Mouse (Mus musculus): ENCODE data around the gene Msi2. TPM values are rescaled to one million over a fixed set of nuclear protein-coding genes. Genes with fewer than 3 reads are reported as not detected.
A peak's percentile ranks its signal among the peaks of the same experiment; 100 is the strongest.

Msi2 gene
- polyA plus RNA-seq, 1 experiment from 2014 or later, result 10.0 TPM

- 32% methylated on average over 5 of the region's 5 CpGs for WGBS
- Histone ChIP-seq H3K4me3 (ENCODE audit: low read length) (no peak overlapping the region), H3K4me2 (ENCODE audit: low read depth, low read length) (no peak overlapping the region), H3K36me3 (ENCODE audit: control insufficient read depth, insufficient read depth, low read length) (no peaks in the 10 kb centered on the region), H3K9ac (ENCODE audit: low read depth, low read length) (no peak overlapping the region), H3K9me3 (ENCODE audit: control insufficient read depth, low read length) (no peaks in the 10 kb centered on the region), H3K27ac (ENCODE audit: low read length) (no peak overlapping the region), H3K4me1 (ENCODE audit: control insufficient read depth, insufficient read depth, low read length) (peaks cover 18% of the 10 kb centered on the region), H3K27me3 (replicated peaks; ENCODE audit: control insufficient read depth, insufficient read depth, low read length) (no peaks in the 10 kb centered on the region)
- ATAC-seq, result peak; percentile 42; the same call in 1 of the 2 replicates
Measured at GRCm38 (mm10) chr11:88334893-88335292, 383.4 kb downstream of the Msi2 start.

GRCm38 (mm10) chr11:88332309-88332934 is 385.9 kb downstream of the Msi2 start:
- Histone ChIP-seq H3K36me3 (ENCODE audit: control insufficient read depth, insufficient read depth, low read length) (no peaks in the 10 kb centered on the region), H3K9me3 (ENCODE audit: control insufficient read depth, low read length) (no peaks in the 10 kb centered on the region), H3K4me3 (ENCODE audit: low read length) (no peak overlapping the region), H3K4me1 (ENCODE audit: control insufficient read depth, insufficient read depth, low read length) (peaks cover 21% of the 10 kb centered on the region), H3K9ac (ENCODE audit: low read depth, low read length) (no peak overlapping the region), H3K4me2 (ENCODE audit: low read depth, low read length) (no peak overlapping the region), H3K27me3 (replicated peaks; ENCODE audit: control insufficient read depth, insufficient read depth, low read length) (no peaks in the 10 kb centered on the region), H3K27ac (ENCODE audit: low read length) (no peak overlapping the region)
- ATAC-seq, result no peak
- WGBS, result 85% methylated on average over 8 of the region's 8 CpGs

GRCm38 (mm10) chr11:88331722-88332121 is 386.6 kb downstream of the Msi2 start:
- Histone ChIP-seq H3K36me3 (ENCODE audit: control insufficient read depth, insufficient read depth, low read length) (no peaks in the 10 kb centered on the region), H3K4me3 (ENCODE audit: low read length) (no peak overlapping the region), H3K9ac (ENCODE audit: low read depth, low read length) (no peak overlapping the region), H3K9me3 (ENCODE audit: control insufficient read depth, low read length) (no peaks in the 10 kb centered on the region), H3K27ac (ENCODE audit: low read length) (no peak overlapping the region), H3K27me3 (replicated peaks; ENCODE audit: control insufficient read depth, insufficient read depth, low read length) (no peaks in the 10 kb centered on the region), H3K4me1 (ENCODE audit: control insufficient read depth, insufficient read depth, low read length) (peaks cover 21% of the 10 kb centered on the region), H3K4me2 (ENCODE audit: low read depth, low read length) (no peak overlapping the region)
- 91% methylated on average over 8 of the region's 8 CpGs for WGBS
- no peak for ATAC-seq

- Histone ChIP-seq H3K36me3 (ENCODE audit: control insufficient read depth, insufficient read depth, low read length) (no peaks in the 10 kb centered on the region), H3K27me3 (replicated peaks; ENCODE audit: control insufficient read depth, insufficient read depth, low read length) (no peaks in the 10 kb centered on the region), H3K4me3 (ENCODE audit: low read length) (no peak overlapping the region), H3K9me3 (ENCODE audit: control insufficient read depth, low read length) (no peaks in the 10 kb centered on the region), H3K4me2 (ENCODE audit: low read depth, low read length) (no peak overlapping the region), H3K9ac (ENCODE audit: low read depth, low read length) (no peak overlapping the region), H3K27ac (ENCODE audit: low read length) (no peak overlapping the region), H3K4me1 (ENCODE audit: control insufficient read depth, insufficient read depth, low read length) (peaks cover 21% of the 10 kb centered on the region)
- WGBS, result 33% methylated on average over 11 of the region's 11 CpGs
- no peak for ATAC-seq
Measured at GRCm38 (mm10) chr11:88330799-88331198, 387.5 kb downstream of the Msi2 start.

GRCm38 (mm10) chr11:88328813-88329595 is 389.3 kb downstream of the Msi2 start:
- no peak overlapping the region for H3K4me3 ChIP-seq (ENCODE audit: low read length)
- H3K9ac ChIP-seq (ENCODE audit: low read depth, low read length), result no peak overlapping the region
- no peak overlapping the region for H3K4me2 ChIP-seq (ENCODE audit: low read depth, low read length)
- H3K27ac ChIP-seq (ENCODE audit: low read length), result no peak overlapping the region
- WGBS, result 73% methylated on average over 17 of the region's 17 CpGs
- peaks cover 12% of the 10 kb centered on the region for H3K4me1 ChIP-seq (ENCODE audit: control insufficient read depth, insufficient read depth, low read length)
- H3K27me3 ChIP-seq (replicated peaks; ENCODE audit: control insufficient read depth, insufficient read depth, low read length), result no peaks in the 10 kb centered on the region
- H3K36me3 ChIP-seq (ENCODE audit: control insufficient read depth, insufficient read depth, low read length), result no peaks in the 10 kb centered on the region
- H3K9me3 ChIP-seq (ENCODE audit: control insufficient read depth, low read length), result no peaks in the 10 kb centered on the region
- ATAC-seq, result no peak

GRCm38 (mm10) chr11:88327016-88327415 is 391.3 kb downstream of the Msi2 start:
- no peak for ATAC-seq
- H3K9ac ChIP-seq (ENCODE audit: low read depth, low read length), result no peak overlapping the region

GRCm38 (mm10) chr11:88318850-88319249 is 399.5 kb downstream of the Msi2 start:
- no peaks in the 10 kb centered on the region for H3K27me3 ChIP-seq (replicated peaks; ENCODE audit: control insufficient read depth, insufficient read depth, low read length)
- no peak overlapping the region for H3K9ac ChIP-seq (ENCODE audit: low read depth, low read length)
- 66% methylated on average over 5 of the region's 5 CpGs for WGBS
- peaks cover 6% of the 10 kb centered on the region; the same call in 1 of the 2 replicates for H3K4me1 ChIP-seq (ENCODE audit: control insufficient read depth, insufficient read depth, low read length)
- no peaks in the 10 kb centered on the region for H3K36me3 ChIP-seq (ENCODE audit: control insufficient read depth, insufficient read depth, low read length)
- ATAC-seq, result no peak
- H3K4me2 ChIP-seq (ENCODE audit: low read depth, low read length), result no peak overlapping the region
- H3K4me3 ChIP-seq (ENCODE audit: low read length), result no peak overlapping the region
- H3K9me3 ChIP-seq (ENCODE audit: control insufficient read depth, low read length), result no peaks in the 10 kb centered on the region
- no peak overlapping the region for H3K27ac ChIP-seq (ENCODE audit: low read length)

More at GRCm38 (mm10) chr11:88327016-88327415, 391.3 kb downstream of the Msi2 start:
- no peaks in the 10 kb centered on the region for H3K27me3 ChIP-seq (replicated peaks; ENCODE audit: control insufficient read depth, insufficient read depth, low read length)
- no peak overlapping the region for H3K4me3 ChIP-seq (ENCODE audit: low read length)
- no peaks in the 10 kb centered on the region for H3K9me3 ChIP-seq (ENCODE audit: control insufficient read depth, low read length)
- 14% methylated on average over 4 of the region's 4 CpGs for WGBS
- H3K4me2 ChIP-seq (ENCODE audit: low read depth, low read length), result no peak overlapping the region
- no peak overlapping the region for H3K27ac ChIP-seq (ENCODE audit: low read length)
- peaks cover 12% of the 10 kb centered on the region for H3K4me1 ChIP-seq (ENCODE audit: control insufficient read depth, insufficient read depth, low read length)
- H3K36me3 ChIP-seq (ENCODE audit: control insufficient read depth, insufficient read depth, low read length), result no peaks in the 10 kb centered on the region

- 78% methylated on average over 5 of the region's 5 CpGs for WGBS
Measured at GRCm38 (mm10) chr11:88315393-88315792, 402.9 kb downstream of the Msi2 start.

GRCm38 (mm10) chr11:88314471-88314870 is 403.8 kb downstream of the Msi2 start:
- H3K4me3 ChIP-seq (ENCODE audit: low read length), result no peak overlapping the region
- no peak overlapping the region for H3K4me2 ChIP-seq (ENCODE audit: low read depth, low read length)
- H3K27ac ChIP-seq (ENCODE audit: low read length), result no peak overlapping the region
- peaks cover 6% of the 10 kb centered on the region; the same call in 1 of the 2 replicates for H3K4me1 ChIP-seq (ENCODE audit: control insufficient read depth, insufficient read depth, low read length)
- no peaks in the 10 kb centered on the region for H3K27me3 ChIP-seq (replicated peaks; ENCODE audit: control insufficient read depth, insufficient read depth, low read length)
- H3K9ac ChIP-seq (ENCODE audit: low read depth, low read length), result no peak overlapping the region
- no peak for ATAC-seq
- WGBS, result 53% methylated on average over 6 of the region's 6 CpGs
- no peaks in the 10 kb centered on the region for H3K9me3 ChIP-seq (ENCODE audit: control insufficient read depth, low read length)
- H3K36me3 ChIP-seq (ENCODE audit: control insufficient read depth, insufficient read depth, low read length), result no peaks in the 10 kb centered on the region

More at GRCm38 (mm10) chr11:88315393-88315792, 402.9 kb downstream of the Msi2 start:
- no peaks in the 10 kb centered on the region for H3K9me3 ChIP-seq (ENCODE audit: control insufficient read depth, low read length)
- no peak overlapping the region for H3K4me3 ChIP-seq (ENCODE audit: low read length)
- no peak for ATAC-seq
- H3K27me3 ChIP-seq (replicated peaks; ENCODE audit: control insufficient read depth, insufficient read depth, low read length), result no peaks in the 10 kb centered on the region
- H3K36me3 ChIP-seq (ENCODE audit: control insufficient read depth, insufficient read depth, low read length), result no peaks in the 10 kb centered on the region
- H3K4me2 ChIP-seq (ENCODE audit: low read depth, low read length), result no peak overlapping the region
- no peak overlapping the region for H3K27ac ChIP-seq (ENCODE audit: low read length)
- peaks cover 6% of the 10 kb centered on the region; the same call in 1 of the 2 replicates for H3K4me1 ChIP-seq (ENCODE audit: control insufficient read depth, insufficient read depth, low read length)
- no peak overlapping the region for H3K9ac ChIP-seq (ENCODE audit: low read depth, low read length)
